Mouse (Mus musculus) stomach, postnatal 0 days (tissue): ENCODE data around the gene Fhit.

ENCODE experiments used
- CTCF ChIP-seq: IDR thresholded peaks from 2 replicates; pipeline ENCODE4 v1.5.1; 2016; ENCODE audit warnings: antibody characterized with exemption, low read depth, mild to moderate bottlenecking, moderate library complexity
- EP300 ChIP-seq: optimal IDR thresholded peaks from 2 replicates; pipeline ENCODE3; 2016; ENCODE audit warnings: antibody characterized with exemption

DNA sequence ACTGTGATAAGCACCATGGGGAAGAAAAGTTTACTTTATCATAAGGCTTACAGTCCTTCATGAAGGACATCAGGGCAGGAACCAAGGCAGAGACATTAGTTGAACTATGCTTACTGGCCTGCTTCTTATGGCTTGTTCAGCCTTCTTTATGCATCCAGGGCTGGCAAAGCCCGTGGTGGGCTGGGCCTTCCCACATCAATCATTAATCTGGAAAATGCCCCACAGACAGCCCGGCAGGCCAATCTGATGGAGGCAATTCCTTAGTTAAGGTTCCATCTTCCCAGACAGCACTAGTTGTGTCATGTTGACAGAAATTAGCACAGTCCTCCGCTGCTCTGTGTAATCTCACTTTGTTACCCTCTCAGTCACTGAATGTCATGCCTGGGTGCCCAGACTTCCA lies 4.1 kb downstream of the Fhit start:
- no peak for TF ChIP-seq EP300
- no peak for TF ChIP-seq CTCF
